Mouse (Mus musculus) liver, postnatal 0 days (tissue): ENCODE data around the gene Gm28778. TPM values are rescaled to one million over a fixed set of nuclear protein-coding genes. Genes with fewer than 3 reads are reported as not detected.
"Not testable (repeated sequence)": the region's sequence is repeated elsewhere in the genome, so short reads cannot be mapped to it uniquely, and the experiment has no call there.

Source experiments
- ATAC-seq: fragments of 200-750 bp; cut with Nextera tagmentation; 2 replicates; pipeline ENCODE4 v1.8.0; 2017; ENCODE audit warnings: mild to moderate bottlenecking, moderate library complexity
- DNase-seq: peaks from one replicate; pipeline ENCODE4 v3.0.0-alpha.2; 2016
- H3K27ac ChIP-seq: fragments of 300-500 bp; sonication (generic); 2 replicates; pipeline ENCODE4 v1.5.1; 2014; ENCODE audit warnings: antibody characterized with exemption, moderate library complexity, mild to moderate bottlenecking, low read depth
- H3K27me3 ChIP-seq: fragments of 300-500 bp; sonication (generic); 2 replicates; pipeline ENCODE4 v1.6.1; 2014; ENCODE audit warnings: low read length, control low read depth, mixed read lengths; ENCODE audit not compliant: insufficient read depth
- H3K36me3 ChIP-seq: fragments of 300-500 bp; sonication (generic); replicated peaks from 2 replicates; pipeline ENCODE4 v1.6.1; 2014; ENCODE audit warnings: mild to moderate bottlenecking, control low read depth, low read length, moderate library complexity, mixed read lengths; ENCODE audit not compliant: insufficient read depth
- H3K4me1 ChIP-seq: fragments of 300-500 bp; sonication (generic); 2 replicates; pipeline ENCODE4 v1.6.1; 2014; ENCODE audit warnings: antibody characterized with exemption, mild to moderate bottlenecking, control low read depth; ENCODE audit not compliant: insufficient read depth
- H3K4me2 ChIP-seq: fragments of 300-500 bp; sonication (generic); 2 replicates; pipeline ENCODE4 v1.6.1; 2014; ENCODE audit warnings: low read depth, mild to moderate bottlenecking, low read length, moderate library complexity, mixed read lengths
- H3K4me3 ChIP-seq: fragments of 300-500 bp; sonication (generic); 2 replicates; pipeline ENCODE4 v1.5.1; 2014; ENCODE audit warnings: low read depth, low read length
- H3K9ac ChIP-seq: fragments of 300-500 bp; sonication (generic); replicated peaks from 2 replicates; pipeline ENCODE4 v1.6.1; 2014; ENCODE audit warnings: mild to moderate bottlenecking, moderate library complexity
- H3K9me3 ChIP-seq: fragments of 300-500 bp; sonication (generic); 2 replicates; pipeline ENCODE4 v1.6.1; 2016; ENCODE audit warnings: mild to moderate bottlenecking, control low read depth, low read length, mixed read lengths
- CTCF ChIP-seq: sonication (generic); IDR thresholded peaks from 2 replicates; pipeline ENCODE4 v1.5.1; 2016; ENCODE audit warnings: antibody characterized with exemption, low read depth
- EP300 ChIP-seq: IDR thresholded peaks from 2 replicates; pipeline ENCODE4 v1.6.1; 2016; ENCODE audit warnings: antibody characterized with exemption, low read depth, mild to moderate bottlenecking
- WGBS: fragments of 180-500 bp; shearing (Covaris S2); extraction: QIAGEN DNeasy Blood & Tissue Kit; methylation state at CpG from one replicate; pipeline ENCODE4 v1.1.7; 2014; ENCODE audit not compliant: insufficient replicate concordance; 5-methylcytosine and 5-hydroxymethylcytosine counted together
- polyA plus RNA-seq: library from polyadenylated mRNA; unstranded; fragments of >200 nt; fragmentation: Nextera tagmentation; extraction: Ambion mirVana; gene quantifications from 2 replicates; pipeline ENCODE4 v1.2.1, GENCODE M21; 2015

Gm28778 gene
- polyA plus RNA-seq, 1 experiment from 2014 or later, result not detected

GRCm38 (mm10) chr1:53335465-53335864 lies 38.6 kb downstream of the Gm28778 start:
- Histone ChIP-seq H3K27ac (no peak overlapping the region), H3K9ac (no peak overlapping the region), H3K4me2 (no peak overlapping the region), H3K9me3 (no peaks in the 10 kb centered on the region), H3K4me1 (no peaks in the 10 kb centered on the region), H3K4me3 (no peak overlapping the region), H3K36me3 (no peaks in the 10 kb centered on the region), H3K27me3 (no peaks in the 10 kb centered on the region)
- DNase-seq, result no peak
- ATAC-seq, result no peak
- no peak for TF ChIP-seq CTCF
- TF ChIP-seq EP300, result no peak

- H3K27ac ChIP-seq, ATAC-seq: not testable (repeated sequence)
- 59% methylated on average over 2 of the region's 2 CpGs for WGBS
These were observed 40.5 kb downstream of the Gm28778 start for GRCm38 (mm10) chr1:53337403-53337802.

GRCm38 (mm10) chr1:53341071-53341470 lies 44.2 kb downstream of the Gm28778 start:
- WGBS, result 92% methylated on average over 2 of the region's 2 CpGs
- Histone ChIP-seq H3K4me3 (no peak overlapping the region), H3K36me3 (peaks cover 20% of the 10 kb centered on the region), H3K9me3 (no peaks in the 10 kb centered on the region), H3K4me2 (no peak overlapping the region), H3K27me3 (no peaks in the 10 kb centered on the region), H3K9ac (no peak overlapping the region), H3K27ac (no peak overlapping the region), H3K4me1 (no peaks in the 10 kb centered on the region)
- no peak for DNase-seq
- ATAC-seq, result peak; percentile 31; the same call in 1 of the 2 replicates
- TF ChIP-seq CTCF (no peak), EP300 (0 out of 2 replicates have a peak, but pooled peaks have one; percentile 10)

More at GRCm38 (mm10) chr1:53337403-53337802, 40.5 kb downstream of the Gm28778 start:
- not testable (repeated sequence) for H3K4me3 ChIP-seq, H3K9ac ChIP-seq, H3K36me3 ChIP-seq, H3K4me1 ChIP-seq, DNase-seq, H3K9me3 ChIP-seq, H3K27me3 ChIP-seq, H3K4me2 ChIP-seq

GRCm38 (mm10) chr1:53352327-53353261 lies 55.7 kb downstream of the Gm28778 start, which contains the start of the genes Asdurf, Gm28551 and Asnsd1:
Gene Asdurf, minus strand, starts transcription at chr1:53352619.
Gene Gm28551, minus strand, starts transcription at chr1:53352667.
Gene Asnsd1, minus strand, starts transcription at chr1:53352752.
- WGBS, result 0% methylated on average over 40 of the region's 44 CpGs
- Histone ChIP-seq H3K4me2 (peak within 1 kb of the TSS; percentile 70), H3K4me1 (no peaks in the 10 kb centered on the region), H3K27me3 (no peaks in the 10 kb centered on the region), H3K9ac (peak within 1 kb of the TSS; percentile 79), H3K9me3 (no peaks in the 10 kb centered on the region), H3K4me3 (peak within 1 kb of the TSS; percentile 92), H3K36me3 (peaks cover 7% of the 10 kb centered on the region), H3K27ac (peak within 1 kb of the TSS; percentile 90)
- DNase-seq (peak; percentile 98), ATAC-seq (peak; percentile 100)
- TF ChIP-seq CTCF (peak; percentile 71), EP300 (no peak)

- H3K4me1 ChIP-seq, result no peaks in the 10 kb centered on the region
- no peaks in the 10 kb centered on the region for H3K36me3 ChIP-seq
- H3K9me3 ChIP-seq, result no peaks in the 10 kb centered on the region
- H3K27ac ChIP-seq, result no peak overlapping the region
- DNase-seq, result no peak
- TF ChIP-seq EP300 (no peak), CTCF (no peak)
- H3K4me2 ChIP-seq, result no peak overlapping the region
- ATAC-seq, result peak; percentile 25; the same call in 1 of the 2 replicates
- H3K4me3 ChIP-seq, result no peak overlapping the region
- no peak overlapping the region for H3K9ac ChIP-seq
- no peaks in the 10 kb centered on the region for H3K27me3 ChIP-seq
These were observed 62.1 kb downstream of the Gm28778 start for GRCm38 (mm10) chr1:53358988-53359387.

Other genes with a start within 250 kb of the Gm28778 start
- 0.04 and 0.19 TPM in 2 replicates for gene Mstn, start 235.5 kb upstream of the Gm28778 start, polyA plus RNA-seq
- gene 1700019A02Rik, start 109.5 kb upstream of the Gm28778 start, polyA plus RNA-seq, result not detected in 2 replicates
- 2.6 and 3.1 TPM in 2 replicates for gene Pms1, start 93 bp upstream of the Gm28778 start, polyA plus RNA-seq
- gene Ormdl1, start within 50 bp of the Gm28778 start, polyA plus RNA-seq, result 17.7 and 18.3 TPM in 2 replicates
- 16.8 and 16.9 TPM in 2 replicates for gene Osgepl1, start 16.5 kb downstream of the Gm28778 start, polyA plus RNA-seq
- 2.8 and 5.0 TPM in 2 replicates for gene Asdurf, start 55.5 kb downstream of the Gm28778 start, polyA plus RNA-seq
- gene Gm28551, start 55.6 kb downstream of the Gm28778 start, polyA plus RNA-seq, result 0.11 TPM in 2 replicates
- gene Asnsd1, start 55.6 kb downstream of the Gm28778 start, polyA plus RNA-seq, result 36.0 and 36.2 TPM in 2 replicates